Mouse (Mus musculus) olfactory bulb, adult 2 months (tissue): ENCODE measurements around the gene Wap.

Experiments used
- CTCF ChIP-seq: fragments of 200-500 bp; IDR thresholded peaks from 2 replicates; pipeline ENCODE4 v1.5.1; 2012; ENCODE audit warnings: low read depth, mild to moderate bottlenecking, low read length, moderate library complexity; ENCODE audit not compliant: insufficient read depth
- POLR2A ChIP-seq: fragments of 200-500 bp; IDR thresholded peaks from 2 replicates; pipeline ENCODE4 v1.6.1; 2012; ENCODE audit warnings: mild to moderate bottlenecking, low read depth, low read length, moderate library complexity; ENCODE audit not compliant: insufficient read depth

DNA sequence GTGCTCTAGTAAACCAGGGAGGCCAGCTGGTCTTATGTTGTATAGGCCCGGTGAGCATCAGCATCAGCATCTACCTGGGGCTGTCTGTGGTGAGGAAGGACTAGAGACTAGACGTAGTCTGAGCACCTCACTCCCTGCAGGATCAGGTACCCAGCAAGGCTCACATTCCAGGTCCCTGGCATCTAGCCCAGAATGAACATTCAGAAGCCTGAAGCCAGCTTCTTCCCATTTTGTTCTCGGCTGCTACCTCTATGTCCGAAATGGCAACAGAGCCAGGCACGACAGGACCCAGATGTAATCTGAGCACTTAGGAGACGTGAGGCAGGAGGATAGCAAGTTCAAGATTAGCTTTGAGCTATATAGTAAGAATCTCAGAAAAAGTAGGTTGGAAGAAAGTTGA, 43.6 kb downstream of the Wap start:
- TF ChIP-seq CTCF (no peak), POLR2A (no peak)
